In the genomic region with DNA sequence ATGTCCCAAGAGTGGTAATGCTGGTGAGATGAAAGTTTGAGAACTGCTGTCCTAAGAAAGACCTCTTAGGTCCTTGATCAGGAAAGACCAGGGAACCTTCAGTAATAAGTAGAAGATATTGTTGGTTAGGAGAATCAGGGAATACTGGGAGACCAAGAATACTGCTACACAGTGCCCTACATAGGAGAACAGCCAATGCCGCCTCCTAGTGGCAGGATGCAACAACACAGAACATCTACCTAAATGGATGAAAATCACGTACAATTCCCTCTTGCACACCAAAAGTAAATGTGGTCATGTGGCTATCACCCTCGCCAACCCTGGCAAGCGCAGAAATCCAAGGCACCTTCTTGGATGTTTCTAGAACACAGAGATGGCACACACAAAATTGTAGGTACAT, we compare ENCODE assay signal across 8 mouse cellular contexts. TPM values are rescaled to one million over a fixed set of nuclear protein-coding genes. Genes with fewer than 3 reads are reported as not detected.
A peak's percentile ranks its signal among the peaks of the same experiment; 100 is the strongest.
DNase-seq lines count a peak whose midpoint lies in the region; ATAC-seq and TF ChIP-seq lines count a peak whose summit lies in the region.

No protein-coding gene starts in this region.

- H3K9ac ChIP-seq in liver, postnatal 0 days (replicated peaks) = no peak overlapping the region

- no peaks in the 10 kb centered on the region for H3K9me3 ChIP-seq in liver, postnatal 0 days (ENCODE audit: low read length)

- H3K4me1 ChIP-seq in liver, postnatal 0 days (ENCODE audit: insufficient read depth) = no peaks in the 10 kb centered on the region

- WGBS in liver, postnatal 0 days (ENCODE audit: insufficient replicate concordance) = 70% methylated on average over 4 of the region's 4 CpGs

- H3K27me3 ChIP-seq in liver, postnatal 0 days (ENCODE audit: insufficient read depth, low read length) = no peaks in the 10 kb centered on the region

- no peak overlapping the region for H3K27ac ChIP-seq in liver, postnatal 0 days (ENCODE audit: low read depth)

- peaks cover 87% of the 10 kb centered on the region for H3K36me3 ChIP-seq in liver, postnatal 0 days (replicated peaks; ENCODE audit: insufficient read depth, low read length)

- H3K4me2 ChIP-seq in liver, postnatal 0 days (ENCODE audit: low read depth, low read length) = no peak overlapping the region

- no peak for ATAC-seq in liver, postnatal 0 days

- H3K4me3 ChIP-seq in liver, postnatal 0 days (ENCODE audit: low read depth, low read length) = no peak overlapping the region

- peak; percentile 81 for TF ChIP-seq CTCF in liver, postnatal 0 days (IDR thresholded peaks at IDR 0.05; ENCODE audit: low read depth)

- no peak for TF ChIP-seq EP300 in liver, postnatal 0 days (IDR thresholded peaks at IDR 0.05; ENCODE audit: low read depth)

- DNase-seq in adrenal gland, postnatal 36 days = peak; percentile 21 to 39
- no peak for DNase-seq in adrenal gland, adult 8-10 months
- peak; percentile 50 for DNase-seq in CD4-positive helper T cell, adult 2 months (ENCODE audit: low read depth, low spot score)
- peak; percentile 65 for DNase-seq in cerebellum, adult 9-10 months
- peak; percentile 3 to 67 for DNase-seq in frontal cortex, adult 2 months (ENCODE audit: extremely low spot score in 1 of 2, low spot score in 1 of 2)
- DNase-seq in layer of hippocampus, adult 11-12 months (ENCODE audit: low spot score) = peak; percentile 50
- DNase-seq in liver, postnatal 0 days = peak; percentile 58
- peak; percentile 60 for DNase-seq in right cerebral cortex, postnatal 4 days

RNA-seq across cellular contexts. Expression of gene Zc3hav1l, which starts 27.5 kb away (rescaled TPM):
- 1 to 10 TPM; 2.7 to 3.1 TPM for total RNA-seq in adrenal gland, postnatal 36 days (2021)
- total RNA-seq in adrenal gland, adult 8-10 months (2022) = 1 to 10 TPM; 3.5 to 4.7 (median 3.8) TPM
- 4.0 and 4.2 TPM in 2 replicates for polyA plus RNA-seq in frontal cortex, adult 2 months (2012; rRNA removed)
- 0.59 and 0.61 TPM in 2 replicates for polyA plus RNA-seq in liver, postnatal 0 days (2015; fragmentation: Nextera tagmentation; extraction: Ambion mirVana)

RNA-seq across cellular contexts. Expression of gene Zc3hav1, which starts 27.8 kb away (rescaled TPM):
- 10 to 100 TPM; 56.9 to 69.1 TPM for total RNA-seq in adrenal gland, postnatal 36 days (2021)
- 10 to 100 TPM; 59.7 to 72.1 (median 67.7) TPM for total RNA-seq in adrenal gland, adult 8-10 months (2022)
- 3.5 and 3.9 TPM in 2 replicates for polyA plus RNA-seq in frontal cortex, adult 2 months (2012; rRNA removed)
- polyA plus RNA-seq in liver, postnatal 0 days (2015; fragmentation: Nextera tagmentation; extraction: Ambion mirVana) = 14.7 and 16.6 TPM in 2 replicates

RNA-seq across cellular contexts. Expression of gene Ttc26, which starts 54.7 kb away (rescaled TPM):
- total RNA-seq in adrenal gland, postnatal 36 days (2021) = 1 to 10 TPM; 3.0 to 4.1 TPM
- 1 to 10 TPM; 3.0 to 8.2 (median 4.7) TPM for total RNA-seq in adrenal gland, adult 8-10 months (2022)
- 6.2 and 6.4 TPM in 2 replicates for polyA plus RNA-seq in frontal cortex, adult 2 months (2012; rRNA removed)
- polyA plus RNA-seq in liver, postnatal 0 days (2015; fragmentation: Nextera tagmentation; extraction: Ambion mirVana) = 0.11 and 0.16 TPM in 2 replicates
